Mouse (Mus musculus): ENCODE results near the gene Vti1b. TPM values are rescaled to one million over a fixed set of nuclear protein-coding genes. Genes with fewer than 3 reads are reported as not detected.

Vti1b gene
- polyA plus RNA-seq, 1 experiment = 25.8 TPM

DNA sequence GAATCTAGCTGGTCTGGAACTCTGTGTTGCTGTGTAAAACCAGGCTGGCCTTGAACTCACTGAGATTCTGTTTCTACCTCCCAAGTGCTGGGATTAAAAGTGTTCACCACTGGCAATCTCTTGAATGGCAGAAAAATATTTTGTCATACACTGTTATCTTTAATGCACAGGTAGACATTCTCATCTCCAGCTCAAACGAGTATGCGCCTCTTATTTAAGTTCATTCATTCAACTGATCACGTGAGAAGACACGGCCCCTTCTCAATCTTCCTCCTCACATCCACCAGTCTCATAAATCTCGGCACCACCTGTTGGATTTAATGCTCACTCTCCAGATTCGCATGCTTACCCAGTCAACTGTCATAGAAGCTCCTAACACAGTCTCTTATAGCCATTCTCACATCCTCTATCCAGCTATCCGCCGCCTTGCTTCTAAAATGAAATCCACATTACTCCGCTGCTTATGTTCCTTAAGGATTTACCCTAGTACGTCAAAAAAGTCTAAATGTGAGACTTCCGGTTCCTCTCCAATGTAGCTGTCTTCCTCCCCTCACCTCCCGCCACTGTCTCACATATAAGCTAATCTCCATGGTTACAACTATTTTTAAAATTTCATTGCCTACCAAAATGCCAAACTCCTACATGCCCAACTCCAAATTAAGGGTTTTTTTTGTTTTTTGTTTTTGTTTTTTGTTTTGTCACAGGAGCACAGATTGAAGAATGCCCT lies 1.0 kb downstream of the Vti1b start:
- Histone ChIP-seq H3K27ac (ENCODE audit: control insufficient read depth, insufficient read depth, low read length) (no peak overlapping the region), H3K27me3 (ENCODE audit: control insufficient read depth, insufficient read depth, low read length) (no peaks in the 10 kb centered on the region), H3K36me3 (ENCODE audit: control insufficient read depth, insufficient read depth, low read length) (peaks cover 14% of the 10 kb centered on the region), H3K4me1 (replicated peaks; ENCODE audit: control insufficient read depth, insufficient read depth, low read length) (peaks cover 3% of the 10 kb centered on the region), H3K4me3 (ENCODE audit: control insufficient read depth, insufficient read depth, low read length) (peak overlapping the region; percentile 87)
- 29% methylated on average over 12 of the region's 12 CpGs for WGBS
- DNase-seq = peak; percentile 2
- no peak for TF ChIP-seq CTCF (IDR thresholded peaks at IDR 0.05; ENCODE audit: borderline replicate concordance, control insufficient read depth, extremely low read depth, insufficient read depth, low read length, poor library complexity)
- TF ChIP-seq POLR2A (IDR thresholded peaks at IDR 0.05; ENCODE audit: control insufficient read depth, extremely low read depth, insufficient read depth, low read length, poor library complexity) = no peak

DNA sequence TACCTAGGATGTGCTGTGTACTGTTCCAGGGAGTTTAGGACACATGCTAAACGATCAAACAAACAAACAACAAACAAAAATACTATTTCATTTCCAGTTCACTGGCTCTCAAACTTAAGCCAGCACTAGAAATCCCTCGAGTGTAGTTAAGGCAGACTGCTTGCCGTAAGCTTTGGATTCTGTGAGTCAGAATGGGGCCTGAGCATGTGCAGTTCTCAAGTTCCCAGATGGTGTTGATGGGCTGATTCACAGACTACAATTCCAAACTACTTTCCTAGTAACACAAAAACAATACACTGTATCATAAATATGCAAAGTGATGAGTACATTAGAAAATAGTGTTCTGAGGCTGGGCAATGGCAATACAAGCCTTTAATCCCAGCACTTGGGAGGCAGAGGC lies 2.0 kb downstream of the Vti1b start:
- no peak for TF ChIP-seq CTCF (IDR thresholded peaks at IDR 0.05; ENCODE audit: borderline replicate concordance, control insufficient read depth, extremely low read depth, insufficient read depth, low read length, poor library complexity)
- no peak for DNase-seq
- H3K27ac ChIP-seq (ENCODE audit: control insufficient read depth, insufficient read depth, low read length) = no peak overlapping the region
- no peaks in the 10 kb centered on the region for H3K27me3 ChIP-seq (ENCODE audit: control insufficient read depth, insufficient read depth, low read length)
- H3K36me3 ChIP-seq (ENCODE audit: control insufficient read depth, insufficient read depth, low read length) = peaks cover 12% of the 10 kb centered on the region
- 89% methylated on average over 3 of the region's 3 CpGs for WGBS
- no peak overlapping the region for H3K4me3 ChIP-seq (ENCODE audit: control insufficient read depth, insufficient read depth, low read length)
- peaks cover 3% of the 10 kb centered on the region for H3K4me1 ChIP-seq (replicated peaks; ENCODE audit: control insufficient read depth, insufficient read depth, low read length)

DNA sequence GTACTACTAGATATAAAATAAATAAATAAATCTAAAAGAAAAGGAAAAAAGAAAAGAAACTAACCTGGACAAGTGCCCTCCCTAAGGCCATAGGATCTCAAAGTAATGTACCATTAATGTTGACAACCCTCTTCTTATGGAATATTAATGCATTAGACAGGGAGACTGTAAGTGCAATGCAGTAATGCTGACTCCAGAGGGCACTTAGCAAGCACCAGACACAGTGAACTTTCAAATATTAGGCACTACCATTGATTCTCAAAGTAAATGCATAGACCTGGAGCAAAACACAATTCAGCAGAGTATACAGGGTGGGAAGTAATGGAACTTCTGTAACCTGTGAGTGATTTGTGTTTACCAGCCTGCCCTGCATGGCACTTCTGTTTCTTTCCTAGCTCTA lies 3.3 kb downstream of the Vti1b start:
- Histone ChIP-seq H3K4me1 (replicated peaks; ENCODE audit: control insufficient read depth, insufficient read depth, low read length) (peaks cover 3% of the 10 kb centered on the region), H3K27ac (ENCODE audit: control insufficient read depth, insufficient read depth, low read length) (no peak overlapping the region), H3K36me3 (ENCODE audit: control insufficient read depth, insufficient read depth, low read length) (peaks cover 20% of the 10 kb centered on the region), H3K27me3 (ENCODE audit: control insufficient read depth, insufficient read depth, low read length) (no peaks in the 10 kb centered on the region), H3K4me3 (ENCODE audit: control insufficient read depth, insufficient read depth, low read length) (no peak overlapping the region)
- DNase-seq = no peak
- no peak for TF ChIP-seq POLR2A (IDR thresholded peaks at IDR 0.05; ENCODE audit: control insufficient read depth, extremely low read depth, insufficient read depth, low read length, poor library complexity)
- TF ChIP-seq CTCF (IDR thresholded peaks at IDR 0.05; ENCODE audit: borderline replicate concordance, control insufficient read depth, extremely low read depth, insufficient read depth, low read length, poor library complexity) = no peak

DNA sequence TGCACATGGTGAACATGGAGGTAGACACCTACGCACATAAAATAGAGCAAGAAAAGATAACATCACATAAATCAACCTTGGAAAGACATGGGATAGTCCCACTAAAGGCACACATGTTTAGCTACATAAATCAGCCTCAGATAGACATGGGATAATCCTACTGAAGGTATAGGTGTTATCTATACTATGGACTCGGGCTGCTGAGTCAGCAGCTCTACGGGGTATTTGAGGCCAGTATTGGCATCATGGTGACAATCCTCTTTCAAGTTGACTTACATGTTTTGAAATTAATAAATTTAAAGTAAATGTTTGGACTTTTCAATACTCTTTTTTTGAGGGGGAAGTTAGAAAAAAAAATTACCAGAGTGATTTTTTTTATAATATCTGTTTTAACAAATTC lies 9.6 kb downstream of the Vti1b start:
- no peak overlapping the region for H3K27ac ChIP-seq (ENCODE audit: control insufficient read depth, insufficient read depth, low read length)
- no peak for DNase-seq
- no peaks in the 10 kb centered on the region for H3K4me1 ChIP-seq (replicated peaks; ENCODE audit: control insufficient read depth, insufficient read depth, low read length)
- 100% methylated on average over 3 of the region's 3 CpGs for WGBS
- H3K4me3 ChIP-seq (ENCODE audit: control insufficient read depth, insufficient read depth, low read length) = no peak overlapping the region
- H3K36me3 ChIP-seq (ENCODE audit: control insufficient read depth, insufficient read depth, low read length) = peaks cover 76% of the 10 kb centered on the region
- TF ChIP-seq CTCF (IDR thresholded peaks at IDR 0.05; ENCODE audit: borderline replicate concordance, control insufficient read depth, extremely low read depth, insufficient read depth, low read length, poor library complexity) (no peak), POLR2A (IDR thresholded peaks at IDR 0.05; ENCODE audit: control insufficient read depth, extremely low read depth, insufficient read depth, low read length, poor library complexity) (no peak)
- H3K27me3 ChIP-seq (ENCODE audit: control insufficient read depth, insufficient read depth, low read length) = no peaks in the 10 kb centered on the region

DNA sequence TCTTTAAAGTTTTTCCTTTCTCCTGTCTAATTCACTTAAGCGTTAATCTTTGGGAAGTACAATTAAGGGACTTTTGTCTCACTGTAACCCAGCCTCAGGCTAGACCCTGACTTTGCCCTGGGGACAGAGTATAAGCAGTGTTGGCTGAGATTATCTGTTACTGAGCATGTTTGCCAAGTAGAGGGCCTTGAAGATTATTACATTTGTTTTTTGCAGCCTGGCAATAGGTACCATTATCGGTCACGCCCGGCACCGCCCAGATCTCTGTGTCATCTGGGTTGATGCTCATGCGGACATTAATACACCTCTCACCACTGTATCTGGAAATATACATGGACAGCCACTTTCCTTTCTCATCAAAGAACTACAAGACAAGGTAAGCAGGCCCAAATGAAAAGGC lies 22.8 kb downstream of the Vti1b start:
- no peak for DNase-seq
- no peak overlapping the region for H3K4me3 ChIP-seq (ENCODE audit: control insufficient read depth, insufficient read depth, low read length)
- no peaks in the 10 kb centered on the region for H3K27me3 ChIP-seq (ENCODE audit: control insufficient read depth, insufficient read depth, low read length)
- no peaks in the 10 kb centered on the region for H3K4me1 ChIP-seq (replicated peaks; ENCODE audit: control insufficient read depth, insufficient read depth, low read length)
- peaks cover 1% of the 10 kb centered on the region; the same call in 1 of the 2 replicates for H3K36me3 ChIP-seq (ENCODE audit: control insufficient read depth, insufficient read depth, low read length)
- TF ChIP-seq CTCF (IDR thresholded peaks at IDR 0.05; ENCODE audit: borderline replicate concordance, control insufficient read depth, extremely low read depth, insufficient read depth, low read length, poor library complexity) (no peak), POLR2A (IDR thresholded peaks at IDR 0.05; ENCODE audit: control insufficient read depth, extremely low read depth, insufficient read depth, low read length, poor library complexity) (no peak)
- WGBS = 98% methylated on average over 6 of the region's 6 CpGs
- H3K27ac ChIP-seq (ENCODE audit: control insufficient read depth, insufficient read depth, low read length) = no peak overlapping the region

DNA sequence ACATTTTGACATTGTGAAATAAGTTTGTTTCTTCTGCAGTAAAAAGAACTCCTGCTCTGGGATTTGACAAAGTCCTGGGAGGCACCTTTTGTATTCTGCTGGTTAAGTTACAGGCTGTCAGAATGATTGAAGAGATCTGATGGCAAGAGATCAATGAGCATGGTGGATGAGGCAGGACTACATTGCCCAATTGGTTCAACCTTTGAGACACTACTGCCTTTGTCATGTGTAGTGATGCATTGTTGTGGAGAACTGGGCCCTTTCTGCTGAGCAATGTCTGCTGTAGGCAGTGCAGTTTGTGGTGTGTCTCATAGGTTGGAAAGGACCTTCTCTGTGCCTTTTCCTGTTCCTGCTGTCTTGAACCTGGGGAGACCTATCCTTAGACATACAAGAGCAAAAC lies 31.1 kb downstream of the Vti1b start:
- DNase-seq = no peak
- Histone ChIP-seq H3K4me3 (ENCODE audit: control insufficient read depth, insufficient read depth, low read length) (no peak overlapping the region), H3K27me3 (ENCODE audit: control insufficient read depth, insufficient read depth, low read length) (no peaks in the 10 kb centered on the region), H3K27ac (ENCODE audit: control insufficient read depth, insufficient read depth, low read length) (no peak overlapping the region), H3K4me1 (replicated peaks; ENCODE audit: control insufficient read depth, insufficient read depth, low read length) (no peaks in the 10 kb centered on the region), H3K36me3 (ENCODE audit: control insufficient read depth, insufficient read depth, low read length) (no peaks in the 10 kb centered on the region)
- TF ChIP-seq CTCF (IDR thresholded peaks at IDR 0.05; ENCODE audit: borderline replicate concordance, control insufficient read depth, extremely low read depth, insufficient read depth, low read length, poor library complexity) (no peak), POLR2A (IDR thresholded peaks at IDR 0.05; ENCODE audit: control insufficient read depth, extremely low read depth, insufficient read depth, low read length, poor library complexity) (no peak)

DNA sequence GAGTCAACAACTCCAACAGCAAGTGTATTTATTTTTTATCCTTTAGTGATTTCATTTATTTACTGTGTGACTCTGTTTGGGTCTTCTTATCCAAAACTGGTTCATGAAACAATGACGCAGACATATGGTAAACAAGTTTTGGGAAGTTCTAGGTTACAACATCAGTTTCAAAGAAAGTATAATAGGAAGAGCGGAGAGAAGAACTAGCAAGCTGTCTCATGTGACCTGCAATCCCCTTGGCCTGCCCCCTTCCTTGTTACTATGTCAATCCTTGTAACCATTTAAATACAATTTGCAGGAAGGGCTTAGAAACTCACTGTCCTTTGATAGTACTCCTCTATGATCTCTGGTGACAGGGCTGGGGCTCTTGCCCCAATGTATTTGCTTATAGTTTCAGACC lies 31.7 kb downstream of the Vti1b start:
- no peaks in the 10 kb centered on the region for H3K36me3 ChIP-seq (ENCODE audit: control insufficient read depth, insufficient read depth, low read length)
- H3K4me1 ChIP-seq (replicated peaks; ENCODE audit: control insufficient read depth, insufficient read depth, low read length) = no peaks in the 10 kb centered on the region
- WGBS = 93% methylated on average over 2 of the region's 2 CpGs
- TF ChIP-seq POLR2A (IDR thresholded peaks at IDR 0.05; ENCODE audit: control insufficient read depth, extremely low read depth, insufficient read depth, low read length, poor library complexity) (no peak), CTCF (IDR thresholded peaks at IDR 0.05; ENCODE audit: borderline replicate concordance, control insufficient read depth, extremely low read depth, insufficient read depth, low read length, poor library complexity) (no peak)
- H3K27ac ChIP-seq (ENCODE audit: control insufficient read depth, insufficient read depth, low read length) = no peak overlapping the region
- DNase-seq = no peak
- no peak overlapping the region for H3K4me3 ChIP-seq (ENCODE audit: control insufficient read depth, insufficient read depth, low read length)
- H3K27me3 ChIP-seq (ENCODE audit: control insufficient read depth, insufficient read depth, low read length) = no peaks in the 10 kb centered on the region

Data from thymus, adult 2 months (tissue).